Mouse (Mus musculus): ENCODE data around the gene Myo18a.

DNA sequence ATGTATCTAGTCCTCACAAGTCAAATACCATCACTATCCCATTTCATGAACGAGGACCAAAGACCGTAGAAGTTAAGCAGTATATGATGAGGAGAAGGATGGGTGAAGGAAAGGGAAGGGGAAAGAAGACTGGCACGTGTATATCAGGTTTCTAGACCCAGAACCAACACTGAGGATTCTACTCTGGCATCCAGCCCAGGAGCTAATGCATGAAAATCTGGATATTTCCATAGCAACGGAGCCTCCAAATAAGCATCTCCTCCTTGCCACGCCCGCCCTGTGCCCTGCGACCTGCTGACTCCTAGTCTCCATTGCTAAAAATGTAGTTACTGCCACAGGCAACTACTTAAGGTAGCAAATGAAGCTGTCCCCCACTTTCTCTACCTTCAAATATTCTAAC lies 38.3 kb upstream of the Myo18a start:
- TF ChIP-seq HCFC1 (IDR thresholded peaks at IDR 0.05; ENCODE audit: borderline replicate concordance, insufficient read depth, low read length) (no peak), CHD2 (IDR thresholded peaks at IDR 0.05; ENCODE audit: low read depth, low read length) (no peak), MAFK (IDR thresholded peaks at IDR 0.05; ENCODE audit: insufficient read depth, low read depth, low read length) (no peak)

Measured in ES-E14 (cell line).